Mouse (Mus musculus) gastrocnemius, postnatal 36 days (tissue): ENCODE results near the gene Brsk1. TPM values are rescaled to one million over a fixed set of nuclear protein-coding genes. Genes with fewer than 3 reads are reported as not detected.
A peak's percentile ranks its signal among the peaks of the same experiment; 100 is the strongest.

Source experiments
- DNase-seq, 2 experiments: peaks; one replicate each; pipeline ENCODE4 v3.0.0; 2022
- intact Hi-C: fragments of 180-260 bp; cut with DNase I; formaldehyde crosslinking; loops from one replicate; pipeline ENCODE4 v1.15.1; 2025
- long read RNA-seq, 2 experiments: library from polyadenylated mRNA; stranded (forward); transcript quantifications; one replicate each; pipeline ENCODE4 v2.0.0; 2021
- total RNA-seq, 2 experiments: library from RNA; stranded (reverse); gene quantifications; 2 replicates each; pipeline ENCODE4 v1.2.3; 2021

Brsk1 gene
- 1 to 10 TPM in 1 of 2 experiments, under 1 TPM in 1; 0.54 to 1.6 TPM for total RNA-seq
- long read RNA-seq, experiment 1, result 0 reads
- long read RNA-seq, experiment 2, result 0 reads

DNA sequence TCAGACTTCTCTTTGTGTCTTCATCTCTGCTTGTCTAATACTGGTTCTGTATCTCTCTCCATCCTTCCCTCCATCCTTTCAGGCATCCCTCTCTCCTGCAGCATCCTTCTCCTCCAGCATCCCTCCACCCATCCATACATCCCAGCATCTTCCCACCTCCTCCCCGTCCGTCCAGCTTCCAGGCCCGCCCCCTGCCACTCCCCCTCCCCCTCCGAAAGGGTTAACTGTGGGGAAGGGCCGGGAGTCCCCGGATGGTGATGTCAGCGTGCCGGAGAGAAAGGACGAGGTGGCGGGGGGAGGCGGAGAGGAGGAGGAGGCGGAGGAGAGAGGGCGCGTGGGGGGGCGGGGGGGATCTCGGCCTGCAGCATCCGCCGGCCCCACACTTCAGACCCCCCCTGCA is at the start of gene Brsk1:
Gene Brsk1, plus strand, starts transcription at position 218 of the 400 bp plus-strand sequence.
- intact Hi-C loops, result no loop called here

DNA sequence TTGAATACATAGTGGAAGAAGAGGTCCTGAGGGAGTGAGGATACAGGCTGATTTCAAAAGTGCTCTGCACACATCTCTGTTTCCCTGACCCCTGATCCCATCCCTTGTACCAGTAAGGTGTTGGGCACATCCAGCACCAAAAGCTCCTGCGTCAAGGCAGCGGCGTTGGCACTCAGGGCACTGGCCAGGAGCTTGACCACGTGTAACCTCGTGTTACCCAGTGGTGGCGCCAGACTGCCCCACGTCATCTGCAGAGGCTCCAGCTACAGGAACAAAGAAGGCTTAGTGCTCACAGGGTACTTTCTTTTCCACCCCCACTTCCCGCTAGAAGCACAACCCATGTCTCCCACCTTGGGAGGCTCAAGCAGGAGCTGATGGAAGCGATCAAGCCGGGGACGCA is 49.2 kb upstream of the Brsk1 start:
- intact Hi-C loops, result no loop called here
- no peak for DNase-seq

More for the DNA sequence above, at the start of gene Brsk1:
- peak in 1 of 2 experiments; percentile 51 for DNase-seq

DNA sequence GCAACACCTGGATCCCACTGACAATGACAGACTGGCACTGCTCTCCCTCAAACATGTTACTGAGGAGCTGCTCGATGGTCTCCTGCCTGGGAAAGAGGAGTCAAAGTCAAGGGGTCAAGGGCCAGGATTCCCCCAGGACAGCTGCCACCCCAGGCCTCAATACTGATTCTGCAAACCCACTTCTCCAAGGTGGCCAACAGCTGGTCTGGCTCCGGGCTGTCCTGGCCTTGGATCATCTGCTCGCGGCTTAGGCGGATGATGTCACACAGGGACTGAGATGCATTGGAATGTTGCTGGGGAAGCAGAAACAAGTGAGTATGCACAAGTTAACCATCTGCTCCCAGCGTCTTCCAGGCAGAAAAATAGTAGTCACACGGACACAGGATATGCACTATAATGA is 48.4 kb upstream of the Brsk1 start:
- no peak for DNase-seq
- intact Hi-C loops, result no loop called here

DNA sequence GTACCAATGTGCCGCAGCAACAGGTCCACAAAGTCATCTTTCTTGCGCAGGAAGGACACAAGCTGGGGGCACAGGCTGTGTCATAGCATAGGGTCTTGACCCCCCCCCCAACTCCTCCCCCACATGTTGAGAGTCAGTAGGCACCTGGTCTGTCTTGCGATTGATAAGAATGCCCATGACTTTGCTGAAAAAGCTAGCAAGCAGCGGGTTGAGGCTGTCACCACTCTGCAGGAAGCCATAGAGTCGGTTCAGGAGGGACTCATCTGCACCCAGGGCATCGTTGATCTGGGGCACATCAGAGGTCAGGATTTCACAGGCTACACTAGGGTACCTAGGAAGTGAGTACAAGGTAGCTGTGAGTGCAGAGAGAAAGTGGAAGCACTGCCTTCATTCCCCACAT is 47.2 kb upstream of the Brsk1 start:
- intact Hi-C loops, result no loop called here

DNA sequence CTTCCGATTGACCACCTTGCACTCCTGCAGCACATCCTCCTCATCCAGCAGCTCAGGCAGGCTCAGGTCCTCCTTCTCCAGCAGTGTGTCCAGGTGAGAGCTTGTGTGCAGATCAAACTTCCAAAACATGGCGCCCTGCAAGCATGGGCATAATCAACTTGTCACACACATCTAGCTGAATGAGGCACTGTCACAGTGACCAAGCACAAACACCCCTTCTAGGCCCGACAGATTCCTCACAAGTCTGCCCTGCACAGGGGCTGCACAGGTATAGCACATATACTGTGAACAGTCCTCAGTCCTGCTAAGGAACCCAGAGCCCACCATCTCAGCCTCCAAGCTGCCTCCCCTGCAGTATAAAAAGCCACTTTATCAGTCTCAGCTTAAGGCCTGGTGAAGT is 43.6 kb upstream of the Brsk1 start:
- DNase-seq, result no peak
- intact Hi-C loops, result no loop called here

More for the DNA sequence above, 47.2 kb upstream of the Brsk1 start:
- no peak for DNase-seq

DNA sequence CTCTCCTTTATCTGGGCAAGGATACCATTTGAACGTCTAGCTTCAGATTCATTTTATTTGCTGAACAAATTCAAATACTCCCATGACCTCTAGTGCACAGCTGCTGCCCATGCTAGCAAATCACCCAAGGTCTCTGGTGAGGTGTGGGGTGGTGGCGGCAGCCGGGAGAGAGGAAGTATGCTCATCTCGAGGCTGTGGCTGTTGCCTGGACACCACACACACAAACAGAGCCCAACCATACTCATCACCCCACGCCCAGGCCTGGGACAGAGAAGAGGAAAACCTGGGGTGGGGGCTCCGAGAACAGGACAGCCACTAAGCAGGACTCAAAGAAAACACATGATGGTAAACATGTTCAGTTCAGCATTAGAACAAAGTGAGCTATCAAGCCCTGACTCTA is 43.1 kb upstream of the Brsk1 start:
- intact Hi-C loops, result no loop called here
- no peak for DNase-seq

DNA sequence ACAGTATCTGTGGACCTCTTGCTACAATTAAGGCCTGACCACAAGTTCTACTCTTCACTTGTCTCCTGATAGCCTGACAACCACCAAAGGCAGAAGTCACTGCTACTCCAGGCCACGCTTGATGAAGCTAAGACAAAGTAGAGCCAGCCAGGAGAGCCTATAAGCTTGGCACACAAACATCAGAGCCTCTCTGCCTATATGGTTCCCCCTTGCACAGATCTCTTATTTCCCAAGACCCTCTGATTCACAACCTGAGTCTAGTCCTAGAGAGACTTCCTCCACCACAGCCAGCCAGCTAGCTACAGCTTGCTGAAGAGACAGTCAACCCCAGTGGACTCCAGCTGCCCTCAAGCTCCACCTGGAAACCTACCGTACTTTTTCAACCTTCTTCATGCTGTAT is 42.4 kb upstream of the Brsk1 start:
- intact Hi-C loops, result no loop called here
- no peak for DNase-seq

DNA sequence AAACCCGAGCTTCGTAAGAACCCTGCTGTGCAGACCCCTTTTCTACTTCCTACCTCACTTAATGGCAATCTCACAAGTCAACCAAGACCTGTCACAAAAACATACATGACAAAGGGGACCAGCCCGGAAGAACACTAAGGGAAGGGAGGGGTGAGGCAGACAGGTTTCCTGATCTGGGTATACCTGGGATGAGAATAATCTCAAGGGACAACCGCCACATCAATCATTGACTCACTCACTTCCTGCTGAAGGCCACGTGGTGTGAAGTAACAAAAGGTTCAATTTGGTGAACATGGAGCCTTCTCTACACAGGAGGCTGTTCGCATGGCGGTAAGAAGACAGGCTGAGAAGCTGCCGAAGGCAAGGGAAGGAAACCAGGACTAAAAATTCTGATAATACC is 38.8 kb upstream of the Brsk1 start:
- no peak for DNase-seq
- intact Hi-C loops, result no loop called here

DNA sequence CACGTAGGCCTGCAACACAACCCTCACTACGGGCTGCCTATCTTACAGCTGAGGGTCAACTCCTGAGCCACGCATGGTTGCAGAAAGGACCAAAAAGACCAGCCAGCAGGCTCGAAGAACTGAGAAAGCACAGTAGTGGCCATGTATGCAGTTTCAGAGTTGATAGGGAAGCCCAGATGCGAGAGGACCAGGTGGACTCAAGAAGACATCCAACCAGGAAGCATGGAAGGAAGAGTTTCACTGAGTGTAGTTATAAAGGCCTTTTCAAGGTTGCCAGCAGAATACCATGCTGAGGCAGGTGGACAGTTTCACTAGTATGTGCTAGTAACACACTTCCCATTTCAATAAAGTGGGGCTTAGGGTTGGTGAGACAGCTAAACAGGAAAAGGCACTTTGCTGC is 37.7 kb upstream of the Brsk1 start:
- intact Hi-C loops, result no loop called here
- no peak for DNase-seq

DNA sequence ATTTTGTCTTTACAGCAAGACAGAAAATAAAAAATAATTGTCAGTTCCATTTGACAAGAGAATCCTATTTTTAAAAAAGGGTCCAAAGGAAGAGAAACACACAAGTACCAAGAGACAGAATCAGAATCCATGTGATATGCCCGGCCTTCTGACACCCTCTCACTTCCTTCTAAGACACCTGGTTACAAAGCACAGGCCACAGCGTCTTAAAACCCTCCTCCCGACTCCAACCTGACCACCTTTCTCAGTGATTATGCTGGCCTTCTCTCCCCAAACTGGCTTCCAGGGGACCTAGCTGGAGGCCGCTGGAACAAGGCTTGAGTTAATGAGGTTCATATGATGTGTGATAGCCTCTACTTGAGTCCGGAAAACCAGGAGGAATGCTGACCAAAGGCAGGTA is 37.1 kb upstream of the Brsk1 start:
- intact Hi-C loops, result no loop called here
- no peak for DNase-seq

DNA sequence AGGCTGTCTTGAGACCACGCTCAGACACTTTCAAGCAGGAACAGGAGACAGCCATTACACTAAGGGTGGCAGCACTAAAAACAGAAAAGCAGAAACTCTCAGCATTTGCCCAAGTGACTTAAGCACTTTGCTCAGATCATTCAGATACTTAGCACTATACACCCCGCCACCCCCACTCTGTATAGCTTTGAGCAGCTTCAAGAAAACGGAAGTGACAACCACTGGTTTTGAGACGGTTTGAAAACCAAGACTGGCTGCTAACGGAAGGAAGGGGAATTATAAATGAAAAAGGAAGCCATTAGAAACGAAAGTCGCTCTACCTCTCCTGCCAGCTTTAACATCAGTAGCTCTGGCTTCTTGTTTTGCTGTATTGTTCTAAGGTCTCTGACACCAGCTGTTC is 36.6 kb upstream of the Brsk1 start:
- no peak for DNase-seq

DNA sequence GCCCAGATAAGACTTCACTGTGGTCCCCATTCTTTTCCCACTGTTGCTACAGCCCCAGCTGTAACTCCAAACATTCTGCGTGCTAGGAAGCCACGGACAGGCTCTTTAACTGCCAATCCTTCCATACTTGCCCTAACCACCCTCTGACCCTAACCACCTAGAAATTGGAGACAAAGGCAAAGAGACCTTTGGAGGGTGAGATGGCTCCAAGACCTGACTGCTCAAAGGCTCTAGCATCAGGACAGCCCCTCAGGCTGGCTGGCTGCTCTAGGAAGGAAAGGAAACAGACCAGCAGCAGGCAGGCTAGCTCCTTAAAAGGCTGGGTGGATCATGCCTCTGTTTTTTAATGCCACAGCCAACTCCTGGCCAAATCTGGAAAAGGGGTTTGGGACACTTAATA is 36.2 kb upstream of the Brsk1 start:
- intact Hi-C loops, result no loop called here
- no peak for DNase-seq

More for the DNA sequence above, 36.6 kb upstream of the Brsk1 start:
- intact Hi-C loops, result no loop called here

DNA sequence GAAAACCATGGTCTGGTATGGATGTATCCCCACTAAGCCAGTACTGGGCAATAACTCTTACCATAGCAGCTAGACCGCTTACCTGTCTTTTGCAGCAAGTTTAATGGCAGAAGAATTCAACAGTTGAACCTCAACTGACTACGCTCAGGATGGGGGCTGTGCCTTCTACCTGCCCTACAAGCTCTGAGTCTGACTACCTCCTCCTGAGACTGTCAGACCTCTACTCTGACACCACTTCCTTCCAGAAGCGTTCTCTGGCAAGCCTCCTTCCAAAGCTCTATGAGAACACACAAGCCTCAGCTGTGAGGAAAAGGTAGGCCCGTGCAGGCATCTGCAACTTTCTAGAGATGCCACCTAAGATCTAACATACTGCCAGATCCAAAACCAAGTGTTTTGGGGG is 35.0 kb upstream of the Brsk1 start:
- no peak for DNase-seq
- intact Hi-C loops, result no loop called here

DNA sequence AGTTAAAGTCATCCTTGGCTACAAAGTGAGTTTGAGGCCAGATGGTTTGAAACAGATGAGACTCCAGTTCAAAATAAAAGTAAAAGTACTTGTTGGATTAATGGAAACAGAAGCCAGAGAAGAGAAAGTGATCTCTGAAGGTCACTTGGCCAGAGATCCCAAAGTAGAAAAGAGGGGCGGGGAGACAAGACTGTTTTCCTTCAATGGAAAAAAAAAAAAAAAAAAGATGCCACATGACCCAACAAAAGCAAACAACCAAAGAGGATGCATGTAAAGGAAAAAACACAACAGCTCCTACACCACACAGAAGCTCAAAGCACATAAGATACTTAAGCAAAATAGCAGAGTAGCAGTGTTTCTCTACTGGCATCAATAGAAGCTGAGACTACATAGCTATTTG is 34.5 kb upstream of the Brsk1 start:
- intact Hi-C loops, result no loop called here
- no peak for DNase-seq

DNA sequence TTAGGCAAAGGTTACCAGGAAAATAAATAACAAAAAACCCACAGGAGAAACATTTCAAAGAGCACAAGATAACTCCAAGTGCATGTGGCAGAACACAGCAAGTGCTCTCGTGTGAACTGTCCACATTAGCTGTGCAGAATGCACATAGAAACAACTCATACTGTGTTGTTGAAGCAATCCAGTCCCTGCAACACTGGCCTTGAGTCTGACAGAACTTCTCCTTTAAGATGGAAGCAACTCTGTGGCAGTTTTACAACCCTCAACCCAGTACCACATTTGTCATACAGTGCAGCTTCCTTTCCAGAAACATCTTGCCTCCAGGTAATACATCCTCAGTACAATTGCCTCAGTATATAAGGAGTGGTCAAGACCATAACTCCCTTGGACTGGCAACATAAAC is 33.6 kb upstream of the Brsk1 start:
- DNase-seq, result no peak
- intact Hi-C loops, result no loop called here

DNA sequence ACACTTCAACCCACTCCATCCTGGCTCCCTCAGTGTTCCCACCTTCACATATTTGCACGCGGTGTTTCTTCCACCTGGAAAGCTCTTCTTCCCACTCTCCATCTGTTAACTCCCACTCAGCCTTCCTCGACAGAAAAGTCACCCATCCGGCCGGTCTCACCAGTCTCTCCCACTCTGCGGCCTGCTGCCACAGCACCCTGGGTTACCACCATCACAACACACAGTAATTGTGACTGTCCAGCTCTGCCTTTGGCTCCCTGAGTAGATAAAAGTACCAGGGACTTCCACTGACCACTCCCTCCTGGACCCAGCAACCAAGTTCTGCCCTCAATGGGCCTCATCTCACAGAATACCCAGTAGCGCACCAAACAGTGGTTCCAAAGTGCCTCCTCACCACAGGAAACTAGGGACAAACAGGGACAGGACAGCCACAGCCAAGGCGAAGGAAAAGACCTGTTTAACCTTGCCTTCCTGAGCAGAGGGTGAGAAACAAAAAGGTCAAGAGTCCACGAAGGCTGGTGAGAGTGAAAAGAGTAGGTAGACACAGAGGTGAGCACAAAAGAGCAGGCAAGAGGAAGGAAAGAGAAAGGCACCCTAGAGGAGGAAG is 32.8 kb upstream of the Brsk1 start:
- no peak for DNase-seq
- intact Hi-C loops, result no loop called here

DNA sequence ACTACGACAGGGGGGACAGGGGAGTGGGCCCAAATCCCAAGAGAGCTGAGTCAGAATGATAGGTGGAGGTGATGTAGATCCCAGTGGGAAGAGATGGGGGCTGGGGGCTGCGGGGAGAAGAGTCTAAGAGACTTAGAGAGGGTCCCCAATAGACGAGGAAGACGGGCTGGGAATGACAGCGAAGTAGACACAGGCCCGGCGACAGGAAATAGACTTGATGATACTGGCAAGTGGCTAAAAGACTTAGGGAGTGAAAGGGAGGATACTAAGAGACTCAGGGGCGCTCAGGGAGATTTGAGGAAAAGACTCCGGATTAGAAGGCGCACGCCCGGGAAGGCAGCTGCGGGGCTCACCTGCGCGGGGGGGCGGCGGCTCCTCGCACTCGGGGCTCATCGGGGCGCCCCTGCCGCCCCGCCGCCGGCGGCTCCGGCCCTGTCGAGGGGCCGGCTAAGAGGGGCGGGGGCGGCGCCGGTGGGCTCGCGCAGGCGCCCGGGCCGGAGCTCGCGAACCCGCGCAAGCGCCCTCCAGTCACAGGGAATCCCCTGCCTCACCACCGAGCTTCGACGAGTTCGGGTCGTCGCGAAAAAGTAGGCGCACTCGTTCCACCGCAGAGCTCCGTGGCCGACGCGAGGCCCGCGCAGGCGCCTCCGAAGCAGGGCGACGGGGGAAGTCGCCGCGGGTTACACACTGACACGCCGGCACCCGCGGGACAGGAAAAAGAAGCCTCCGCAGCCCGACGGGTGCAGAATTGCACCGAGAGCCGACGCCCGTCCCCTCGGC is 32.1 kb upstream of the Brsk1 start:
- intact Hi-C loops, result no loop called here
- DNase-seq, result no peak

DNA sequence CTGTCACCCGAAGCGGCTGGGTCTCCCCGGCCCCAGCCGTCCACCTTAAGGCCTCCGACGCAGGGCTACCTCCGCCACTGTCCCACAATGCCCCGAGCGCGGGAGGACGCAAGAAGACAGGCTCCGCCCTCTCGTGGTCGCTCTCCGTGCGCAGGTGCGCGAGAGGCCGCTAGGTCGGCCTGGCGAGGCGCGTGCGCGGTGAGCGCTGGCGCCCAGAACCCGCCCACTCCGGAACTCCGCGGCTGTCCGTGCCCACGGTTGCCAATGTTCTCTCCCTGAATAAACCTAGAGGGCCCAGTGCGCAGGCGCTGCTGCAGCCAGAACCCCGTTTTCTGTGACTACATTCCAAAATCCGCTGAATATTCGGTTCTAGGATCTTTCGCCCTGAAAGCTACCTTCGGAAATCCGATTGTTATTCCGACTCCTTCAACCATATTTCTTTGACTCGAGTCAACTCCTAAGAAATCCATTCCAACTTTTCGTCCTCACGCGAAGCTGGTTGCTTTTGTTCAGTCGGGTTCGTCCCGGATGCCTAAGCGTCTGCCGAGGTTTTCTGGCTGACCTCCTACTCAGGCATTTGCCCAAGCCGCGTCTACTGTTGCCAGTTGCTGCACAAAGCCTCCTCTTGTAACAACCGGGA is 31.4 kb upstream of the Brsk1 start, which contains the start of gene Ppp6r1:
Gene Ppp6r1, minus strand, starts transcription at position 108 of the 640 bp plus-strand sequence.
- intact Hi-C loops, result no loop called here

DNA sequence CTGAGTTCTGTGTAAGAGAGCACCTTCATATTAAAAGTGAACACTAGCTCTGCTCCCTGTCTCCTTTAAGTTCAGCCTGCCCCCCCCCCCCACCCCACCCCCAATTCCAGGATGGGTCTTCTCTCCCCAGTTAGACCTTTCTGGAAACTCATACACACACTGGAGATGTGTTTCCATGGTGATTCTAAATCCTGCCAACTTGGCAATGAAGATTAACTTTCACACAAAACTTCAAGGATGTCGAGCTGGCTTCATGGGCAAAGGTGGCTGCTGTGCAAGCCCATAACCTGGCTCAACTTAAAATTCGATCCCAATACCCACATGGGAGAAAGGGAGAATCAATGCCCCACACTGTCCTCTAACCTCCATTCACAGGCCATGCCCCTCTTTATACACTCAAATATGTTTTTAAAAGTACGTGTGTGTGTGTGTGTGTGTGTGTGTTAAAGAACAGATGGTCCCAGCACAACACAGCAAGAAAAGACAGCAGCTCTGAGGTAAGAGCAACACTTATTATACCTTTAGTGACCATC is 30.4 kb upstream of the Brsk1 start:
- intact Hi-C loops, result no loop called here
- no peak for DNase-seq

More for the DNA sequence above, 31.4 kb upstream of the Brsk1 start, which contains the start of gene Ppp6r1:
- peak; percentile 92 to 96 for DNase-seq

DNA sequence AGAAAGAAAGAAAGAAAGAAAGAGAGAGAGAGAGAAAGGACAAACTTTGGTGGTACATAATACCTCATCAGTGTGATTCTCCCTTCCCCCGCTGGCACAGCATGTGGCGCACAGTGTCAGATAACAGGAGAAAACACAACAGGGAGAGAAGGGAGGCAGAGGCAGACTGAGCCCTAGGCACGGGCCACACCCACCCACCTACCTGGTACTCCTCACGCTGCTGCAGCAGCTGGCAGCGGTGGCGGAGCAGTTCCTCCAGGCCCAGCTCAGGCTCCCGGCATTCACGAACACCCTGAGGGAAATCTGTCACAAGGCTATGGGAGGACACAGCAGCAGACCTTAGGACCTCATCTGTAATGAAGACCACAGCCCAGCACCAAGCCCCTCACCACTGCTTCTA is 27.2 kb upstream of the Brsk1 start:
- DNase-seq, result no peak
- intact Hi-C loops, result no loop called here

DNA sequence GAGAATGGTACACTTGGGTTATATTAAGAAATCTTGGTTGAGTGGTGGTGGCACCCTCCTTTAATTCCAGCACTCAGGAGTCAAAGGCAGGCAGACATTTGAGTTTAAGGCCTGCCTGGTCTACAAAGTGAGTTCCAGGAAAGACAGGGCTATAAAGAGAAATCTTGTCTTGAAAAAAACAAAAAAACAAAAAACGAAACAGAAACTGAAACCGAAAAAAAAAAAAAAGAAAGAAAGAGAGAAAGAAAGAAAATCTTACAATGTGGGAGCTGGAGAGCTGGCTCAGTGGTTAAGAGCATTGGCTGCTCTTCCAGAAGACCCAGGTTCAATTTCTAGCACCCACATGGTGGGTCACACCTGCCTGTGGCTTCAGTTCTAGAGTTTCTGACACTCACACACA is 26.7 kb upstream of the Brsk1 start:
- intact Hi-C loops, result no loop called here
- no peak for DNase-seq
